Mouse (Mus musculus) G1E (cell line): ENCODE results near the gene Evi2a.

Source experiments
- CTCF ChIP-seq: IDR thresholded peaks from 2 replicates; pipeline ENCODE4 v1.5.1; 2012; ENCODE audit warnings: low read depth, low read length, inconsistent platforms, mixed read lengths
- GATA1 ChIP-seq: IDR thresholded peaks from 2 replicates; pipeline ENCODE4 v1.6.1; 2012; ENCODE audit warnings: borderline replicate concordance, low read length, inconsistent platforms, mixed read lengths
- POLR2AphosphoS5 ChIP-seq: IDR thresholded peaks from 2 replicates; pipeline ENCODE4 v1.6.1; 2012; ENCODE audit warnings: low read depth, low read length, inconsistent platforms; ENCODE audit not compliant: insufficient replicate concordance
- TAL1 ChIP-seq: conservative IDR thresholded peaks from 2 replicates; pipeline ENCODE4 v1.6.1; 2012; ENCODE audit warnings: low read depth, low read length, inconsistent platforms, mixed read lengths

- TF ChIP-seq CTCF (no peak), POLR2AphosphoS5 (no peak), TAL1 (no peak), GATA1 (no peak)
Observed at GRCm38 (mm10) chr11:79533950-79534690, 3.7 kb upstream of the Evi2a start.
